Mouse (Mus musculus) spleen, adult 18-20 months (tissue): ENCODE measurements around the gene Dst.

Experiments used
- DNase-seq, 2 experiments: peaks; one replicate each; pipeline ENCODE4 v3.0.0; 2022; ENCODE audit warnings: mixed read lengths in 2 of 2

Dst gene

GRCm38 (mm10) chr1:33931791-33932190, 23.8 kb downstream of the Dst start:
- no peak for DNase-seq

GRCm38 (mm10) chr1:33932196-33932595, 24.2 kb downstream of the Dst start:
- no peak for DNase-seq

GRCm38 (mm10) chr1:33932845-33933499, 24.9 kb downstream of the Dst start:
- DNase-seq = no peak

GRCm38 (mm10) chr1:33935946-33936345, 27.9 kb downstream of the Dst start:
- no peak for DNase-seq

- no peak for DNase-seq
Measured at GRCm38 (mm10) chr1:33939828-33940227, 31.8 kb downstream of the Dst start.

GRCm38 (mm10) chr1:33940364-33940928, 32.4 kb downstream of the Dst start:
- DNase-seq = no peak

GRCm38 (mm10) chr1:33942638-33943037, 34.6 kb downstream of the Dst start:
- DNase-seq = no peak

GRCm38 (mm10) chr1:33943943-33944342, 35.9 kb downstream of the Dst start:
- DNase-seq = no peak

- peak in 1 of 2 experiments; percentile 2 for DNase-seq
Measured at GRCm38 (mm10) chr1:33944977-33945750, 37.1 kb downstream of the Dst start.

- DNase-seq = no peak
Measured at GRCm38 (mm10) chr1:33945756-33946155, 37.7 kb downstream of the Dst start.

GRCm38 (mm10) chr1:33946601-33947395, 38.8 kb downstream of the Dst start:
- DNase-seq = no peak

- DNase-seq = no peak
Measured at GRCm38 (mm10) chr1:33947838-33948237, 39.8 kb downstream of the Dst start.

- DNase-seq = no peak
Measured at GRCm38 (mm10) chr1:33948511-33948910, 40.5 kb downstream of the Dst start.

GRCm38 (mm10) chr1:33955626-33956025, 47.6 kb downstream of the Dst start:
- DNase-seq = no peak

- DNase-seq = no peak
Measured at GRCm38 (mm10) chr1:33960439-33960838, 52.4 kb downstream of the Dst start.

- DNase-seq = no peak
Measured at GRCm38 (mm10) chr1:33964643-33965042, 56.6 kb downstream of the Dst start.

GRCm38 (mm10) chr1:33965824-33966223, 57.8 kb downstream of the Dst start:
- no peak for DNase-seq

GRCm38 (mm10) chr1:33966328-33966727, 58.3 kb downstream of the Dst start:
- no peak for DNase-seq

- no peak for DNase-seq
Measured at GRCm38 (mm10) chr1:33967206-33967605, 59.2 kb downstream of the Dst start.

GRCm38 (mm10) chr1:33969910-33970309, 61.9 kb downstream of the Dst start:
- no peak for DNase-seq

GRCm38 (mm10) chr1:33974401-33974800, 66.4 kb downstream of the Dst start:
- DNase-seq = no peak

- DNase-seq = no peak
Measured at GRCm38 (mm10) chr1:33975333-33975732, 67.3 kb downstream of the Dst start.

GRCm38 (mm10) chr1:33977832-33978231, 69.8 kb downstream of the Dst start:
- no peak for DNase-seq
